Mouse (Mus musculus): ENCODE results near the gene Pdpk1. TPM values are rescaled to one million over a fixed set of nuclear protein-coding genes. Genes with fewer than 3 reads are reported as not detected.
"Not testable (repeated sequence)": the region's sequence is repeated elsewhere in the genome, so short reads cannot be mapped to it uniquely, and the experiment has no call there.

Gene Pdpk1
- total RNA-seq, 1 experiment from 2014 or later, result 52.0 TPM

DNA sequence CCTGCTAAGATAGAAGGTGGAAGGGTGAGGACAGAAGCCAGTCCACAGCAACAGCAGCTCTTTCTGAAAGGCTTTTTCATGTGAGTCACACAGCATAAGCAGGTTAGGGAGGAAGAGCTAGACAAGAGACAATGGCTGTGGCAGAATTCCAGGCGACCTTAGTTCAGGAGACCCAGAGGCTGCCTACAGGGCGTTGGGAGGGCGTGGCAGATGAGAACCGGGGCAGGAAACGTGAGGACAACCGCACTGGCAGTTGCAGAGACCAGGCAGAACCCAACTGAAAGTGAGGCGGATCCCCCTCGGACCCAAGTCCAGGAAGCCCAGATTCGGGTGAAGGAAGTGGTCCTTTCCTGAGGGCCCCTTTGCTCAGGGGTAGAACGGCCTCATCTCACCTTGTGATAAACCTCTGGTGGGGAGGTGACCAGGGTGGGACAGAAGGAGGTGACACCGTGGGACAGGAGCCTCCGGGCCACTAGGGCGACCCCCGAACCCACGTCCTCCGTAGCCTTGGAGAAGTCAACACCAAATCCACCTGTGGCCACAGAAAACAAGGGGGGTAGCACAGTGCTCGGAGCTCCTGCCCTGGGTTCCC lies 12.0 kb upstream of the Pdpk1 start:
- DNase-seq, result no peak

- DNase-seq, result no peak
Measured at GRCm38 (mm10) chr17:24161466-24161865, 10.7 kb upstream of the Pdpk1 start.

DNA sequence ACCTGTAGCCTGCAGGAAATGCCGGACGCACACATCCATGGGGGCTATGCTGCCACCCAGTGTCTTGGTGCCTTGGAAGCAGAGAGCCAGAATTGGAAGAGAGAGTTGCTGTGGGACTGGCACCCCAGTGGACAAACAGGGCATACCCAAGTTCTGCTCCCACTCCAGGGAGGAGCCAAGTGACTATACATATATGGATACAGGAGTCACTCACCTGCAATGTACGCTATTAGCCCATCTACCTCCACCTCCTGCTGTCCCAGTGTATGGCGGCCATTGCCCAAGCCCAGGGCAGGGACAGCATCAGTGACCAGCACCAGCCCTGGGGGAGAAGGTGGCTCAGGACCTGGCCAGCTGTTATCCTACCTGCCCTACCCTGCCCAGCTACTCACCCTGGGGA lies 6.8 kb upstream of the Pdpk1 start:
- DNase-seq, result no peak

DNA sequence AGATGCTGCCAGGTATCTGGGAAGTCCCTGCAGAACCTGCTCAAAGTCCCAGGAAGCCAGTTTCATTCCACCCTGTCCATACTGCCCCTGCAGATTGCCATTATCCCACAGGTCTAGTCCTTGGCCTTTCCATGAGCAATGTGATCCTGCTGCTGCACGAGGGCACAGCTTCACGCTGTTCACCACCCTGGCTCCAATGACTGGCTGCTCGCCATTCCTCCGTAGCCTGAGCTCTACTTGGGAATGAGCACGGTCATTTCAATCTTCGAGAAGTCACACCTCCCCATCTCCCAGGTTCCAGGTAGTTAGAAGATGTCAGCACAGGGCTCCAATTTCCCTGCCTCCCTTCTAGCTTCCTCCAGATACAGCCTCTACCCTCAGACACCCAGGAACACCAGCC lies 6.4 kb upstream of the Pdpk1 start:
- DNase-seq, result no peak

- DNase-seq, result no peak
Measured at GRCm38 (mm10) chr17:24156394-24156793, 5.7 kb upstream of the Pdpk1 start.

GRCm38 (mm10) chr17:24155742-24156141 lies 5.0 kb upstream of the Pdpk1 start:
- no peak for DNase-seq

DNA sequence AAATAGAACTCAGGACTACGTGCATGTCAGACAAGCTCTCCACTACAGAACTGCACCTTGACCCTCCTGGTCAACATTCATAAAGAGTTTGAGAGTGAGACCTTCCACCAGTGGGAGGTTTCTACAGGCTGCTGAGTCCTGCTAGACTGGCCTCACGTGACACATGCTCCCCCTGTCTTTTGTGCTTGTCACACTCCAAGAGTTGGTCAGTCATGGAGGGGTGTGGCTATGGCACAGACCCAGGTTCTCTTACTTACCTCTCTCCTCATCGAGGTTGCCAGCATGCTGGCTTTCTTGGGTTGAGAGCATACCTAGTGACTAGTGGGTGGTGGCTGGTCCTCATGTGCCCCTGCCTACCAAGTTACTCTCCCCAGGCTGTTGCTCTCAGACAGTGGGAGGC lies 3.7 kb upstream of the Pdpk1 start:
- DNase-seq, result no peak

GRCm38 (mm10) chr17:24151890-24152563 lies 1.3 kb upstream of the Pdpk1 start:
- peak; percentile 82 for DNase-seq

DNA sequence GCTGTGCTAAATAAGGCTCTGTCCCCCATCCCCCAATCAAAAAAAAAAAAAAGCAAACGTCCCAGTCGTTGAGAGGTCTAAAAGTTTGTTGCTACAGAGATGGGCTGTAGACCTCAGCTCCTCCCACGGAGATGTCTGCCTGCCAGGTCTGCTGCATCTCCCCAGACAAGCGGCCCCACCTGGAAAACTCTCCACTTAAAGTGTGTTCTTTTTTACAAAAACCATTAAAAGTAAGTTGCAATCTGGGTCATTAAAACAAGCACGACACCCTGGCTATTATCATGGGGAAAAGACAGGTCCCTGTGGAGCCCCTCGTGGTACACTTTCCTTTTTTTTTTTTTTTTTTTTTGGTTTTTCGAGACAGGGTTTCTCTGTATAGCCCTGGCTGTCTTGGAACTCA lies 658 bp upstream of the Pdpk1 start:
- no peak for DNase-seq

GRCm38 (mm10) chr17:24149421-24149820 lies 1.3 kb downstream of the Pdpk1 start:
- DNase-seq, result peak; percentile 42

GRCm38 (mm10) chr17:24142897-24143296 lies 7.8 kb downstream of the Pdpk1 start:
- no peak for DNase-seq

DNA sequence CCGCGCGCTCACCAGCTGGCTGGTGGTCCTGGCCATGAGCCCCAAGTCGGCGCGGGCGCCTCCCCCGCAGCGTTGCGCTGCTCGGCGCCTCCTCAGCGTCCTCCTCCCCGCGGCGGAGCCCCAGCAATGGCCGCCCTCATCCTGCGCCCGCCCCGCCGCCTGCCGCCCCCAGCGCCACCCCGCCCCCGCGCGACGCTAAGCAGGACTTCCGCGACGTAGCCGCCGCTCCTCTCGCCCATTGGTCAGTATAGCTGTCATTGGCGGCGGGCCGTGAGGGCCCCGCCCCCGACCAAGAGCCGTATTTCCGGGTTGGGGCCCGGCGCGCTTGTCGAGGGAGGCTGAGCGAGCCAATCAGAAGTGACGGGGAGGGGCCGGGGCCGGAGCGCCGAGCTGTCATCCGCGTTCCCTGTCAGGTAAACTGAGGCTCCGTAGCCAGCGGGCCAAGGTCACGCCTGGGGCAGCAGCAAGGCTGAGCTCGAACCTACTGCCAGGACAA lies 9.3 kb downstream of the Pdpk1 start:
- peak; percentile 98 for DNase-seq

DNA sequence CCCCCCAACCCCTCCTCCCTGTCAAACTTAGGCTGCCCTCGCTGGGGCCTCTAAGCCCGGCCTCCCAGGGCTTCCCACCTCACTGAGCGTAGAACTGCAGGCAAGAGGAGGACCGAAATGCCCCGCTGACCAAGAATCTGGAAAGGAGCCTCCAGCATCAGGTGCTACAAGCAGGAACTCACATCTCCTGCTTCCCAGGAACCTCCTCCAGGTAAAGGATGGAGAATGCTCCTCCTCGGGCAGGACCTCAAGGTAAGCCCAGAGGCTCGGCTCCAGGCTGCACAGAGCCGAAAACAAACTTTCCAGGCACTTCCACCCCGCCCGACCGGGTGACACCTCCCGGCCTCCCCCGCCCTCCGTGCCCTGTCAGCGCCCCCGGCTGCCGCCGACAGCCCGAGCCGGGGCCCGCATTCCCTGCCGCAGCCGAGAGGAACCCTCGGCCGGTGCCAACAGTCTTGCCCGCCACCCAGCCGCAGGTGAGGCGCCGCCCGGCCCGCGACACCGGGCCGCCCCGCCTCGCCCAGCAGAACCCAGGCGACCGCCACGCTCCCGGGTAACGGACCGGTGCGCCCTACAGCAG lies 9.8 kb downstream of the Pdpk1 start:
- peak; percentile 53 for DNase-seq

DNA sequence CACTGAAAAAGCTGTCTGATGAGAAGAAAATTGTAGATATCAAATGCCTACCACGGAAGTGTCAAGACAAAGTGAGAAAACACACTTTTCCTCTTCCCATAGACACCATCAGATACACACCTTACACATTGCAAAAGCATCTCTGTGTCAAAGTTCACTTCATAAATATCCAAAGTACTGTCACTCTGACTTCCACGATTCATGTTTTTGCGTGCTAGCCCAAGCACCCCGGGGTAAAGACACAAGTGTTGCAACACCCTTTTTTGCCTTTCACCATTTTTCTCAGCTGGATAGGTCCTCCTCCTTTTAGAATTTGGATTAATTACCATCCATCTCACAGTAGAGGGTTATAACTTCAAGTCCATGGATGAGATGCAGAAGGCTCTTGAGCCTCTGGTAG lies 10.8 kb downstream of the Pdpk1 start:
- DNase-seq, result no peak

GRCm38 (mm10) chr17:24139256-24139655 lies 11.5 kb downstream of the Pdpk1 start:
- no peak for DNase-seq

GRCm38 (mm10) chr17:24137226-24137880 lies 13.4 kb downstream of the Pdpk1 start:
- no peak for DNase-seq

GRCm38 (mm10) chr17:24134062-24134461 lies 16.7 kb downstream of the Pdpk1 start:
- no peak for DNase-seq

DNA sequence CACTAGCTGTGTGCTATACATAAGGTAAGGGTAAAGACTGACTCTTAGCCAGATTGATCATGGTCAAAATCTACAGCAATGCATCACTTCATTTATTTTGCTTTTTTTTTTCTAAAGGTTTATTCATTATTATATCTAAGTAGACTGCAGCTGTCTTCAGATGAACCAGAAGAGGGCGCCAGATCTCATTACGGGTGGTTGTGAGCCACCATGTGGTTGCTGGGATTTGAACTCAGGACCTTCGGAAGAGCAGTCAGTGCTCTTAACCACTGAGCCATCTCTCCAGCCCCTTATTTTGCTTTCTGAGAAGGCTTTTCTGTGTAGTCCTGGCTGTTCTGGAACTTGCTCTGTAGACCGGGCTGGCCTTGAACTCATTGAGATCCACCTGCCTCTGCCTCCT lies 17.8 kb downstream of the Pdpk1 start:
- not testable (repeated sequence) for DNase-seq

DNA sequence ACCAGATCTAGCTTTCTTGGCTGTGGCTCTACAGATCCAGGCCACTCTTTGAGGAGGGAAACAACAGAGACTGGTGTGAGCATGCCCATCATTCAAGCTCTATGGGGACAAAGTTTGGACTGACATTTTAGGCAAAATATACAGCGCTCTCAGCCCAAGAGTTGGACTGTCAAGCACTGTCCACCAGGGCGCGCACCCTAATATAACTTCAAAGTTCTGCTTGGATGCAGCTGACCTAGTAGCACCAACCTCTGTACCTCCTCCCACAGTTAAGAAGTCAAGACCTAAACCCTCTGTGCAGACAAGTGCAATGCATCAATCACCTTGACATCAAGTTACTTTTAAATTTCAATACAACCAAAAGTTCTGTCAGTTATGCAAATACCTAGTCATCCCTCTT lies 19.2 kb downstream of the Pdpk1 start:
- DNase-seq, result no peak

- not testable (repeated sequence) for DNase-seq
Measured at GRCm38 (mm10) chr17:24129246-24129645, 21.5 kb downstream of the Pdpk1 start.

- no peak for DNase-seq
Measured at GRCm38 (mm10) chr17:24127592-24127991, 23.1 kb downstream of the Pdpk1 start.

- no peak for DNase-seq
Measured at GRCm38 (mm10) chr17:24126801-24127200, 23.9 kb downstream of the Pdpk1 start.

- DNase-seq, result peak; percentile 12
Measured at GRCm38 (mm10) chr17:24119446-24119845, 31.3 kb downstream of the Pdpk1 start.
